Mouse (Mus musculus) fibroblast of lung, adult 2 months (primary cell): ENCODE data around the gene Slc35e2.
"Not testable (repeated sequence)": the region's sequence is repeated elsewhere in the genome, so short reads cannot be mapped to it uniquely, and the experiment has no call there.

Experiments used
- DNase-seq: peaks from one replicate; pipeline ENCODE4 v3.0.0-alpha.2; 2011; ENCODE audit warnings: low read depth

Gene Slc35e2

DNA sequence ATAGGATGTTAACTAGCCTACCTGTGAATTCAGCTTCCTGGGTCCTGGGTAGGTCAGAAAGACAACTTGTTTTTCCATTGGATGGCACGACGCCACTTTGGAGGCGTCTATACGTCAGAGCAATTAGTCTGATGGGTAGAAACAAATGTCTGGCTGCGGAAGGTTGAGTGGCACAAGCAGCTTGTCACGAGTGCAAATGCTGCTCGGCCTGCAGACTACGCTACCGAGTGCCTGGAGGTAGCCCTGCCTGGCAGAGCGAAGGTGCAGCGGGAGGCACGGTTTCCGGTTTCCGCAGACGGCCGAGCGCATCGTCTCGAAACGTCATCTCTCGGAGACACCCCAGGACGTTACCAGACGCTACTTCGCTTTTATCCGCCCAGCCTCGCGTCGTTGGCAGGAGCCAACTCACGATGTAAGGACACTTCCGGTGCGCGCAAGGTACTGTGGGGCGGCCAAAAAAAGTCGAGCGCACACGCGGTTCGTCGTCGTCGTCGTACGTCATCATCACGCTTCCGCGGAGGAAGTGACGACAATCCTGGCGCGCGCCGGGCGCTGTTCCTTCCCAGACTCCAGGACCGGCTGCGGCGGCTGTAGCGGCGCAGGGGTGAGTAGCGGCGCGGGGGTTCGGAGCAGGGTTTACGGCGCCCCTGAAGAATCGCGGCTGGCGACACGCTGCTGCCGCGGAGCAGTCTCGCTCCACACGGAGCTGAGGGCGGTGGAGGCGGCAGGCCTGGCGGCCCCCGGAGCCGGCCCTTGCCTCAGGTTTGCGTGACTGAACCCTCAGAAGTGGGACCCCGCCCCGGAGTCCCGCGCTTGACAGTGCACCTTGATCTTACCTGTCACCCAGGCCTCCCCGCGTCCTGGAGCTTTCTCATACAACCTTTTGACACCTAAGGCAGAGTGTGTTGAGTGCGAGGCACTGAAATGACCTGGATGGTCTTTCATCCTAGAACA is 23.4 kb downstream of the Slc35e2 start, which contains the start of gene Cdk11b:
Gene Cdk11b, plus strand, starts transcription at position 517 of the 954 bp plus-strand sequence.
- peak; percentile 97 for DNase-seq

GRCm38 (mm10) chr4:155630267-155630666 is 29.1 kb downstream of the Slc35e2 start:
- DNase-seq: no peak

DNA sequence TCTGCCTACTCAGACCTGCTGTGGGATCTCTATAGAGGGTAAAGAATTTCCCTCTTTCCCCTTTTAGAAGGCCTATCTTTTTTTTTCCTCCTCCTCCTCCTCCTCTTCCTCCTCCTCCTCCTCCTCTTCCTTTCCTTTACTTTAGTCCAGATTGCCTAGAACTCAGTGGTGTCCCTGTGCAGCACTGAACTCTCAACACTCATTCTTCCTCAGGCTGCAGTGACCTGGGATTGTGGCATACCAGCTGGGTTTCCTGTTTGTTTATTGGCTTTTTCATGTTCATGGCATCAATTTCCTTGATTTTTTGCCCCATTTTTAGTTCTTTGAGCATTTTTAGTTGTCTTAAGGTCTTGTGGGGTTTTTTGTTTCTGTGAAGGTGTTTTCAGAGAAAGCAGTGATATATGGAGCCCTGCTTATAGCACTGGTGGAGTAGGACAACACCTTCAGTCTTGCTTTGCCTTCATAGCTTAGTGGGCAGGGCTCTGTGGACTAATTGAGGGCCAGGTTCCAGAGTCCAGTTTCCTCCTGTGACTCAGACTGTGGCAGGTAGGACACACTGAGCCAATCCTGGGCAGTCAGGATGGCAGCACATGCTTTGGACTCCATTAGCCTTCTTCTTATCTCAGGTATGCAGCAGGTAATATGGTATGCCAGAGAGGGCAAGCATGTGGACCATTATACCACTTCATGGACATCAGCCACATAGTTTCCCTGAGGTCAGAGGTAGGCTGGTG is 34.7 kb downstream of the Slc35e2 start:
- no peak for DNase-seq

DNA sequence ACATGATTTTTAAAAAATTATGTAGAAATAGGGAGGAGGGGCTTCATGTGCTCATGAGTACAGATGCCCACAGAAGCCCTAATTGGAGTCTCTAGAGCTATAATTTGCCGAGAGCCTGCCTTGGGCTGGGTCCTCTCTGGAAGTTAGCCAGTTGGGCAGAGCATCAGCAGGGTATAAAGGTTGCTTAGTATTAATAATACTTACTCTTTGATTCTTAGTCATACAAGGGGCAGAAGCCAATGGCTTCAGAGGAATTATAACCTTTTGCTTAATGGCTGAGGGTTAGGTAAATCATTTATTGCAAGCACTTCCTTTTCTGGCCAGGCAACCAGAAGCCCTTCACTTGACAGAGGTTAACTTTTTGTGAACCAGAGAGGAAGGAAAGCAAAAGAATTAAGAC is 42.3 kb downstream of the Slc35e2 start:
- DNase-seq: no peak

DNA sequence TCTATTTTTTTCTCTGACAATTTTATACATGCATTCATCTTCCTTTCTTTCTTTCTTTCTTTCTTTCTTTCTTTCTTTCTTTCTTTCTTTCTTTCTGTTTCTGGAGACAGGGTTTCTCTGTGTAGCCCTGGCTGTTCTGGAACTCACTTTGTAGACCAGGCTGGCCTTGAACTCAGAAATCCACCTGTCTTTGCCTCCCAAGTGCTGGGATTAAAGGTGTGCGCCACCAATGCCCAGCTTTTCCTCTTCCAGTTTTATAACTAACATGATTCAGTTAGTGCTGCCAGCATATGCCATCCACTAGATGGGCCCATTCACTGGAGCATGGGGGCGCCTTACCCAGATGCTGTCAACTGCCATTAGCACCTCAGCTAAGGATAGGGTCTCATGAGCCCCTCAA is 44.1 kb downstream of the Slc35e2 start, which contains the start of gene Gm10563:
Gene Gm10563, minus strand, starts transcription at position 101 of the 400 bp plus-strand sequence.
- DNase-seq: not testable (repeated sequence)

DNA sequence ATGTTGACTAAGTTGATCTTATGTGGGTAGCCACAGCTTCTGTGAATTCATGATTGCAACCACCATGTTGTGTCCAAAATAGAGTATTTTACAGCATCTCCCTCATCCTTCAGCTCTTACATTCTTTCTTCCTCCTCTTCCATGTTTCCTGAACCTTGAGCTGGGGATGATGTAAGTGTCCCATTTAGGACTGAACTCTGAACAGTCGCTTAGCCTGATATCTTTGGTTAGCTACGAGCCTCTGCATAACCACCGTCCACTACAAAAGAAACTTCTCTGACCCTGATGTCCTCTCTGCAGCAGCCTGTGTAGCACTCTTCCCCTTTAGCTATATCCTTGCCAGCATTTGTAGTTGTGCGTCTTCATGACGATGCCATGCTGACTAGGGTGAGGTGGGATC is 44.5 kb downstream of the Slc35e2 start:
- no peak for DNase-seq

DNA sequence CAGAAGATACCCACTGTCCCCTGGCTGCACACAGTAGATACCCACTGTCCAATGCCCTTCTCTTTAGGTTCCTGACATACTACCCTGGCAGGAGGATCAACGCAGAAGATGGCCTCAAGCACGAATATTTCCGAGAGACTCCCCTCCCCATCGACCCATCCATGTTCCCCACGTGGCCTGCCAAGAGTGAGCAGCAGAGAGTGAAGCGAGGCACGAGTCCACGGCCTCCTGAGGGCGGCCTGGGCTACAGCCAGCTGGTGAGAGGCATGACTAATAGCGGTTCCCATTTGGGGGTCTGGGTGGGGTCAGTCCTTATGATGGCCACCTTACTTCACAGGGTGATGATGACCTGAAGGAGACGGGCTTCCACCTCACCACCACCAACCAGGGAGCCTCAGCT is 48.1 kb downstream of the Slc35e2 start:
- DNase-seq: no peak

GRCm38 (mm10) chr4:155651553-155652269 is 50.5 kb downstream of the Slc35e2 start:
- no peak for DNase-seq

GRCm38 (mm10) chr4:155652283-155653085 is 51.3 kb downstream of the Slc35e2 start:
- no peak for DNase-seq

DNA sequence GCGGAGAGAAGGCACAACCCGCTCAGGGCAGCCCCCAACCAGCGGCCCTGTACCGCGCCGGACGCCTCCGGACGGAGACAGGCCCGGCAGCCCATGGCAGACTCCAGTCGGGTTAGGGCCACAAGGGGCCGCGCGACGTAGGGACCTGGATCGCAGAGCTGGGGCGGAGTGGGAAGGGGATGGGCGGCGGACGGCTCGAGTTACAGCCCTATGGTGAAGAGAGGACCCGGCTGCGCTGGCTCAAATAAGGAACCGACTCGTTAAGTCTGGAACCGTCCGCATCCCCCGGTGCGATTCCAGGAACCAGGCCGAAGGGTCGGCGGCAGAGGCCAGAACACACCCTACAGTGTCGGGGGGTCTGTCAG is 51.9 kb downstream of the Slc35e2 start, which contains the start of gene Mmp23:
Gene Mmp23, minus strand, starts transcription at position 299 of the 365 bp plus-strand sequence.
- no peak for DNase-seq

DNA sequence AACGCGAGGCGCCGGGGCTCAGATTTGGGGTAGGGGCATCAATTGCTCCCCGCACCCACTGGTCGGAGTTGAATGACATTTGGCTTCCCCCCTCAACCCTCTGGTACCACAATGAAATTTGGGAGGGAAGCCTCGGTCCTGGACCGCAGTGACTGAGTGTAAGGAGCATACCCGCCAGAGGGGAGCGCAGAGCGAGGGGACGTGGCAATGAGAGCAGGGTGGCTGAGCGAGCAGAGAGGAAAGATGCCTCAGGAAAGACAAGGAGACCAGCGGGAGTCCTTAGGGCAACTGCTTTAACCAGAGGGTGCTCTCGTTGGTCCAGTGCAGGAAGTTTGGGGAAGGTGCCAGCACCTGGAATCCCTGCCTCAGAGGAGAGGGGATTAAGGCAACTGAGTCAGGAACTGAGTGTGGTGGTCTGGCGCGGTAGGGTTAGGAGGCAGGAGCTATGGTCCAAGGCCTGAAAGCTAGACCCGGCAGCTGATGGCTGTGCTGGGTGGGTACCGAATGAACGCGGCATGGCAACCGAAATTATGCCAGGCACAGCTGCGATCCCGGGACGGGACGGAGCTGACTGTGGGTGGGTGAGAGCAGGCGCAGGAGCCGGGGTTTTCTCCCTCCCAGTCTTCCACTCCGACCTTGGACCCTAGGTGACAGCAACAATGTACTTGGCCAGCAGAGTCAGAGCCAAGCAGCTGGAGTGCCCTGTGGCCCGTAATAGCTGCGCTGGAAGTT is 52.4 kb downstream of the Slc35e2 start:
- no peak for DNase-seq

DNA sequence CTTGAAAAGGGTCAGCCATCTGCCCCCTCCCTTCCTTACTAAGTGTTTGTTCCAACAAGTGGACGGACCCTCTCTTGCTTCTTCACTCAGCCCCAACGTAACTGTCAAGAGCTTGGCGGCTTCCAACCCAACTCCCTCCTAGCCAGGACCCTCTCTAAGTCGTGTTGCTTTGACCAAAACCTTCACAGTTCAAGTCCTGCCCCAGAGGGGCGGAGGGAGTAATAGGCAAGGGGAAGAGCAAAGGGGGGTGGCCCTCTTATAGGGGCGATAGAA is 52.9 kb downstream of the Slc35e2 start:
- DNase-seq: no peak

DNA sequence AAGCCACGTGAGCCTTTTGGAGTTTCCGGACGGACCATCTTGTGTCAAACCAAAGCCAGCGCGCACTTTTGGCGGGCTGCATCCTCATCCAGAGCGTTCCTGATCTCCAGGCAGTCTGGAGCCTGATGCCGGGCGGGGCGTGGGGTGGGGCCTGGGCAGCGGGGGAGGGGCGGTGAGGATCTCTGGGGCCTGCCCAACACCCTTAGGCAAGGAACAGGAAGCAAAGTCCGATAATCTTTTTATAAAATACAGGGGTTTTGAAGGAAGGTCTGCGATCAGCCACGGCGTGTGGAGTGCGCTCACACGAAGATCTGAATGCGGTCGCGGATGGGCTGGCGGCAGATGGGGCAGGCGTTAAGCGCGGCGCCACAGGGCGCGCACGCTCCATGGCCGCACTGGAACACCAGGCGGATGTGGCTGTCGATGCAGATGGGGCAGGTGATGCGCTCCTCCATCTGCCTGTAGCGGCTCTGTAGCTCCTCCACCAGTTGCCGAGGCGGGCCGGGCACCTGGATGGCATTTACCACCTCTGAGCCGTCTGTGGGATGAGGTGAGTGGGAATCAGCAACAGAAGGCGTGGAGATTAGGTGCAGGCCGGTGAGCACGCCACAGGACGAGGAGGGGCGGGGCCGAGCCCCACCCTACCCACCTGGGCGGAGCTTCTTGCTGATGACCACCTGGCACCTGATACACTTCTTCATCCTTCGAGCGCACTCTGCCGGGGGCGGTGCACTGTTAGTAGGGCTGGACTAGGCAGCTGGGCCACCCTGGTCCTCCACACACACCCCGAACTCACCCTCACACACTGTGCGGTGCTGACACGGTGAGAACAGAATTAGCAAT is 53.5 kb downstream of the Slc35e2 start:
- no peak for DNase-seq

DNA sequence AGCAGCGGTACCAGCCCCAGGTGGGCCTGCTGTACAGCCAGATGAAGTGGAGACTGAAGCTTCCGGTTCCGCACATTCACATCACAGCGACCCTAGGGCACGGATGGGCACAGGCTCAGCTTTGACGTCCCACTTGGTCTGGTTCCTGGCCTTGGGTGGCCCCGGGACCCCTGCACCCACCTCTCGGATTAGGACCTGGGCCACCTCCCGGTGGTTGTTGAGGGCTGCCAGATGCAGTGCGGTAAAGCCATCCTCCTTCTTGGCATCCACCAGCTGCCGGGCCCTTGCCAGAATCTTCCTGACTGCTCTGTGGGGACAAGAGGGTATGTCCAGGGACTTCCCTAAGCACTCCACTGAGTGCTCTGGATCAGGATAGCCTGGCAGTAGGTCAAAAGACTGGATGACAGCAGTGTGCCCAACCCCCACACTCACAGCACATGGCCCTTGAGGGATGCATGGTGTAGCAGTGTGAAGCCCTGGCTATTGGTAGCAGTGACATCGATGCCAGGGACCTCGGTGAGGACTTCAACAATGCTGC is 55.1 kb downstream of the Slc35e2 start:
- no peak for DNase-seq

GRCm38 (mm10) chr4:155658961-155659360 is 57.7 kb downstream of the Slc35e2 start:
- DNase-seq: no peak

DNA sequence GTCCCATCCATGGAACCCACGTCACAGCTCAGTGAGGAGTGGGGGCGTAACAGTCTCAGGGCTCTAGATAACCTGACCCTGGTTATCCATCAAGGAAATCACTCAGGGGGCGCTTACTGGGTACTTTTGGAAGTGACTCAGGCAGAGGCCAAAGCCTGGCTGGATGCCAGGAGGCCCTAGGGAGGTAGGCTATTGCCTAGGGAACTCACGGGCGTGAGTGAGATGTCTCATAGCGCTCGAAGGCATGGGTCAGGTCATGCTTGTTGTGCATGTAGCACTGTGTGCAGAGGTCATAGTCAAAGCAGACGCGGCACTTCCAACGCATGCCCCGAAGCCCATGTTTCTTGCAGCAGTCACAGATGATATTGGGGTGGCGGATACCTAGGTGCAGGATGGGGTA is 59.4 kb downstream of the Slc35e2 start:
- DNase-seq: no peak

- DNase-seq: no peak
Measured at GRCm38 (mm10) chr4:155666903-155667302, 65.7 kb downstream of the Slc35e2 start.

GRCm38 (mm10) chr4:155668689-155669597 is 67.7 kb downstream of the Slc35e2 start, which contains the start of gene Mib2:
Gene Mib2 (minus strand): TSS chr4:155669198.
- peak; percentile 92 for DNase-seq
